Mouse (Mus musculus): Measurements from ENCODE around the gene Ppox. TPM values are rescaled to one million over a fixed set of nuclear protein-coding genes. Genes with fewer than 3 reads are reported as not detected.
A peak's percentile ranks its signal among the peaks of the same experiment; 100 is the strongest.
"Not testable (repeated sequence)": the region's sequence is repeated elsewhere in the genome, so short reads cannot be mapped to it uniquely, and the experiment has no call there.

The Ppox gene
- total and polyA plus RNA-seq, 3 experiments = 9.7 to 31.4 (median 12.0) TPM

DNA sequence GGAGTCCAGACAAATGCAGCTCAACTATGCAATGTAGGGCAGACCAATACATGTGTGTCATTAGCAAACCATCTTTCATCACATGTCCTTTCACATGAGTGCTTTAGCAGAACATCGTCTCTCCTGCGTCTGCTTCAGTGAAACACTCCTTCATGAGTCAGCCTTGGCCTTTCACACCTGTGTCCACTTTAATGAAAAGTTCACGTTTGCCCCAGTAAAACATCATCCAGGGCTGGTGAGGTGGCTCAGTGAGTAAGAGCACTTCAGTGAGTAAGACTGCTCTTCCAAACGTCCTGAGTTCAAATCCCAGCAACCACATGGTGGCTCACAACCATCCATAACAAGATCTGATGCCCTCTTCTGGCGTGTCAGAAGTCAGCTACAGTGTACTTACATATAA is 25.2 kb upstream of the Ppox start:
- intact Hi-C loops (cut with DNase I); H3K4me1 ChIP-seq (ENCODE audit: control insufficient read depth, insufficient read depth, low read length); H3K79me2 ChIP-seq (replicated peaks; ENCODE audit: control insufficient read depth, insufficient read depth, low read length); H3K27ac ChIP-seq; DNase-seq; H3K9ac ChIP-seq (ENCODE audit: low read depth, low read length); H3K4me3 ChIP-seq; H3K27me3 ChIP-seq (ENCODE audit: control insufficient read depth, insufficient read depth, low read length); H3K36me3 ChIP-seq (ENCODE audit: control insufficient read depth, insufficient read depth, low read length): not testable (repeated sequence)
- 0 out of 2 replicates have a peak, but pooled peaks have one; percentile 8 for TF ChIP-seq CTCF (IDR thresholded peaks at IDR 0.05)
- WGBS = 68% methylated on average over 5 of the region's 5 CpGs

DNA sequence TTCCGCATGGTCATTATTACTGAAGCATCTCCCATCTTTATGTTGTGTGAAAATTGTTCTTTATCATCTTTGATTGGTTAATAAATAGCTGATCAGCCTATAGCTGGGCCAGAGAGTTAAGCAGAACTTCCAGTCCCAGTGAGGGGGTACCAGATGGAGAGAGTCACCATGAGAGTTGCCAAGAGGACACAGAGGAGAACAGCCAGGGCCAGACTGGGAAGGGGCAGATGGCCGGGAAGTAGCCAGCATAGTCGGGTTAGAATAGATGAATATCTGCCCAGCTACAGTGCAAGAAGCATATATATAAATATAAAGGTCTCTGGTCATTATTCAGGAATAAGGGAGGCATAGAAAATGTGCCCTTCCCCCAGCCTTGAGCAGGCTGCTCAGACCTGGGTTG is 17.2 kb upstream of the Ppox start:
- TF ChIP-seq POLR2A (IDR thresholded peaks at IDR 0.05; ENCODE audit: insufficient read depth, low read depth, low read length) = no peak
- no peak for TF ChIP-seq EP300 (IDR thresholded peaks at IDR 0.05; ENCODE audit: insufficient read depth, low read depth, low read length)
- no peak overlapping the region for H3K4me3 ChIP-seq
- intact Hi-C loops (cut with DNase I) = no loop called here
- no peak for DNase-seq
- H3K79me2 ChIP-seq (replicated peaks; ENCODE audit: control insufficient read depth, insufficient read depth, low read length) = 0 out of 2 replicates have a peak, but pooled peaks cover 3% of the 10 kb centered on the region
- 57% methylated on average over 3 of the region's 3 CpGs for WGBS
- no peak overlapping the region for H3K27ac ChIP-seq
- H3K4me1 ChIP-seq (ENCODE audit: control insufficient read depth, insufficient read depth, low read length) = peaks cover 2% of the 10 kb centered on the region
- H3K36me3 ChIP-seq (ENCODE audit: control insufficient read depth, insufficient read depth, low read length) = peaks cover 6% of the 10 kb centered on the region; the same call in 1 of the 2 replicates
- H3K9ac ChIP-seq (ENCODE audit: low read depth, low read length) = no peak overlapping the region
- H3K27me3 ChIP-seq (ENCODE audit: control insufficient read depth, insufficient read depth, low read length) = no peaks in the 10 kb centered on the region

GRCm38 (mm10) chr1:171295063-171295402 is 14.0 kb upstream of the Ppox start:
- WGBS = 8% methylated on average over 3 of the region's 3 CpGs
- peak overlapping the region; percentile 81 for H3K4me3 ChIP-seq
- H3K4me1 ChIP-seq (ENCODE audit: control insufficient read depth, insufficient read depth, low read length) = peaks cover 2% of the 10 kb centered on the region
- DNase-seq = no peak
- H3K27me3 ChIP-seq (ENCODE audit: control insufficient read depth, insufficient read depth, low read length) = no peaks in the 10 kb centered on the region
- H3K79me2 ChIP-seq (replicated peaks; ENCODE audit: control insufficient read depth, insufficient read depth, low read length) = 0 out of 2 replicates have a peak, but pooled peaks cover 3% of the 10 kb centered on the region
- intact Hi-C loops (cut with DNase I) = loop anchor here (2.0 kb wide), 1 partner anchor 34 kb away; the partner anchor contains the start of gene Dedd
- H3K36me3 ChIP-seq (ENCODE audit: control insufficient read depth, insufficient read depth, low read length) = peaks cover 6% of the 10 kb centered on the region; the same call in 1 of the 2 replicates
- TF ChIP-seq CTCF (IDR thresholded peaks at IDR 0.05) = no peak
- no peak for TF ChIP-seq POLR2A (IDR thresholded peaks at IDR 0.05; ENCODE audit: insufficient read depth, low read depth, low read length)
- no peak for TF ChIP-seq EP300 (IDR thresholded peaks at IDR 0.05; ENCODE audit: insufficient read depth, low read depth, low read length)
- peak overlapping the region; percentile 79; the same call in 1 of the 2 replicates for H3K9ac ChIP-seq (ENCODE audit: low read depth, low read length)
- H3K27ac ChIP-seq = peak overlapping the region; percentile 97

- peak; percentile 89 to 90 for DNase-seq
- intact Hi-C loops (cut with DNase I) = loop anchor here (2.0 kb wide), 1 partner anchor 34 kb away; the partner anchor contains the start of gene Dedd
- under 1% methylated on average over 42 of the region's 42 CpGs for WGBS
- Histone ChIP-seq H3K79me2 (replicated peaks; ENCODE audit: control insufficient read depth, insufficient read depth, low read length) (0 out of 2 replicates have a peak, but pooled peaks cover 3% of the 10 kb centered on the region), H3K36me3 (ENCODE audit: control insufficient read depth, insufficient read depth, low read length) (peaks cover 6% of the 10 kb centered on the region; the same call in 1 of the 2 replicates), H3K4me1 (ENCODE audit: control insufficient read depth, insufficient read depth, low read length) (peaks cover 2% of the 10 kb centered on the region), H3K27ac (peak within 1 kb of the TSS; percentile 97), H3K27me3 (ENCODE audit: control insufficient read depth, insufficient read depth, low read length) (no peaks in the 10 kb centered on the region), H3K9ac (ENCODE audit: low read depth, low read length) (peak within 1 kb of the TSS; percentile 79), H3K4me3 (peak within 1 kb of the TSS; percentile 81)
- TF ChIP-seq POLR2A (IDR thresholded peaks at IDR 0.05; ENCODE audit: insufficient read depth, low read depth, low read length) = peak; percentile 60
- TF ChIP-seq CTCF (IDR thresholded peaks at IDR 0.05) = peak; percentile 64
- peak; percentile 76 for TF ChIP-seq EP300 (IDR thresholded peaks at IDR 0.05; ENCODE audit: insufficient read depth, low read depth, low read length)
These were observed 13.5 kb upstream of the Ppox start, which contains the start of gene Ufc1 for GRCm38 (mm10) chr1:171294298-171295062. Gene Ufc1 (minus strand): TSS chr1:171295024.

DNA sequence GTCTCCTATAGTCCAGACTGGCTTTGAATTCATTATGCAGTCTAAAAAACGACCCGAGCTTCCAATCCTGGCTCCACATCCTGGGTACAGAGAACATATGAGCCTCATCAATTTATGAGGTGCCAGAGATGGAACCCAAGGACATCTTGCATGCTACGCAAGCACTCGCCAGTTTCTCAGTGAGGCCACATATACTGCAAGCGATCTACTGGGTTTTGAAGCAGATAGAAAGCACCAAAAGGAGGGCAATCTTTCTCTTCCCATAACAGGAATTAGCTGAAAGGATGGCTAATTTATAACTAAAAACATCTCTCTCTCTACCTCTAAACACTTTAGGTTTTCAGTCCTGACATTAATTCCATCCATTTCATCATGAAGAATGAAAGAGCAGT is 12.9 kb upstream of the Ppox start:
- peak overlapping the region; percentile 79 for H3K9ac ChIP-seq (ENCODE audit: low read depth, low read length)
- H3K27me3 ChIP-seq (ENCODE audit: control insufficient read depth, insufficient read depth, low read length) = no peaks in the 10 kb centered on the region
- 0 out of 2 replicates have a peak, but pooled peaks cover 3% of the 10 kb centered on the region for H3K79me2 ChIP-seq (replicated peaks; ENCODE audit: control insufficient read depth, insufficient read depth, low read length)
- 34% methylated on average over 5 of the region's 5 CpGs for WGBS
- peak overlapping the region; percentile 81 for H3K4me3 ChIP-seq
- intact Hi-C loops (cut with DNase I) = loop anchor here (2.0 kb wide), 1 partner anchor 35 kb away; the partner anchor contains the start of gene Dedd
- DNase-seq = no peak
- peak overlapping the region; percentile 97 for H3K27ac ChIP-seq
- TF ChIP-seq CTCF (IDR thresholded peaks at IDR 0.05) = no peak
- no peak for TF ChIP-seq POLR2A (IDR thresholded peaks at IDR 0.05; ENCODE audit: insufficient read depth, low read depth, low read length)
- TF ChIP-seq EP300 (IDR thresholded peaks at IDR 0.05; ENCODE audit: insufficient read depth, low read depth, low read length) = no peak
- H3K4me1 ChIP-seq (ENCODE audit: control insufficient read depth, insufficient read depth, low read length) = peaks cover 2% of the 10 kb centered on the region
- H3K36me3 ChIP-seq (ENCODE audit: control insufficient read depth, insufficient read depth, low read length) = peaks cover 6% of the 10 kb centered on the region; the same call in 1 of the 2 replicates

- Histone ChIP-seq H3K4me3 (no peak overlapping the region; the same call in 1 of the 2 replicates), H3K9ac (ENCODE audit: low read depth, low read length) (no peak overlapping the region), H3K79me2 (replicated peaks; ENCODE audit: control insufficient read depth, insufficient read depth, low read length) (0 out of 2 replicates have a peak, but pooled peaks cover 3% of the 10 kb centered on the region), H3K36me3 (ENCODE audit: control insufficient read depth, insufficient read depth, low read length) (peaks cover 6% of the 10 kb centered on the region), H3K27me3 (ENCODE audit: control insufficient read depth, insufficient read depth, low read length) (no peaks in the 10 kb centered on the region), H3K27ac (no peak overlapping the region), H3K4me1 (ENCODE audit: control insufficient read depth, insufficient read depth, low read length) (peaks cover 2% of the 10 kb centered on the region)
- 87% methylated on average over 3 of the region's 3 CpGs for WGBS
- no peak for TF ChIP-seq CTCF (IDR thresholded peaks at IDR 0.05)
- no peak for TF ChIP-seq EP300 (IDR thresholded peaks at IDR 0.05; ENCODE audit: insufficient read depth, low read depth, low read length)
- no peak for TF ChIP-seq POLR2A (IDR thresholded peaks at IDR 0.05; ENCODE audit: insufficient read depth, low read depth, low read length)
- no peak for DNase-seq
- intact Hi-C loops (cut with DNase I) = no loop called here
These were observed 12.4 kb upstream of the Ppox start for GRCm38 (mm10) chr1:171293351-171293750.

All from heart, adult 2 months (tissue).